Mouse (Mus musculus) layer of hippocampus, adult 2 months (tissue): ENCODE measurements around the gene Ints11. TPM values are rescaled to one million over a fixed set of nuclear protein-coding genes. Genes with fewer than 3 reads are reported as not detected.

ENCODE experiments used
- DNase-seq, 2 experiments: peaks; one replicate each; pipeline ENCODE4 v3.0.0; 2022; ENCODE audit warnings: low spot score in 2 of 2
- H3K27ac ChIP-seq: fragments of 200-600 bp; 2 replicates; pipeline ENCODE4 v1.8.1; 2022
- H3K4me3 ChIP-seq: fragments of 200-600 bp; 2 replicates; pipeline ENCODE4 v1.8.1; 2022; ENCODE audit warnings: mild to moderate bottlenecking
- CTCF ChIP-seq: fragments of 200-600 bp; conservative IDR thresholded peaks from 2 replicates; pipeline ENCODE4 v1.8.1; 2022; ENCODE audit warnings: antibody characterized with exemption, mild to moderate bottlenecking, moderate library complexity
- long read RNA-seq, 2 experiments: library from polyadenylated mRNA; stranded (forward); transcript quantifications; one replicate each; pipeline ENCODE4 v2.0.0; 2021; ENCODE audit warnings: borderline mapping rate in 2 of 2
- total RNA-seq, 2 experiments: library from RNA; stranded (reverse); gene quantifications; 2 replicates each; pipeline ENCODE4 v1.2.3; 2021

The Ints11 gene
- total RNA-seq: 10 to 100 TPM; 33.7 to 35.8 TPM
- long read RNA-seq, experiment 1, transcript Ints11-201 (17 exons, 2,368 nt): major isoform, 28 of 59 reads
- long read RNA-seq, experiment 1, partial matches to known transcripts: 5 of 59 reads
- long read RNA-seq, experiment 1, other reads (novel, unspliced or antisense): 26 of 59 reads
- long read RNA-seq, experiment 2, transcript Ints11-201 (17 exons, 2,368 nt): major isoform, 32 of 71 reads
- long read RNA-seq, experiment 2, partial matches to known transcripts: 3 of 71 reads
- long read RNA-seq, experiment 2, other reads (novel, unspliced or antisense): 36 of 71 reads

- Histone ChIP-seq H3K4me3 (peak within 1 kb of the TSS; percentile 74), H3K27ac (peak within 1 kb of the TSS; percentile 84)
- peak; percentile 96 for DNase-seq
- peak; percentile 66 for TF ChIP-seq CTCF
These were observed at the start of gene Ints11, which contains the start of gene Cptp for GRCm38 (mm10) chr4:155869317-155870033. Gene Ints11 (plus strand): TSS chr4:155869546. Gene Cptp (minus strand): TSS chr4:155869440.

- no peak overlapping the region for H3K4me3 ChIP-seq
- no peak for DNase-seq
- H3K27ac ChIP-seq: no peak overlapping the region
- peak; percentile 67 for TF ChIP-seq CTCF
These were observed 48.3 kb upstream of the Ints11 start for GRCm38 (mm10) chr4:155821025-155821424.

DNA sequence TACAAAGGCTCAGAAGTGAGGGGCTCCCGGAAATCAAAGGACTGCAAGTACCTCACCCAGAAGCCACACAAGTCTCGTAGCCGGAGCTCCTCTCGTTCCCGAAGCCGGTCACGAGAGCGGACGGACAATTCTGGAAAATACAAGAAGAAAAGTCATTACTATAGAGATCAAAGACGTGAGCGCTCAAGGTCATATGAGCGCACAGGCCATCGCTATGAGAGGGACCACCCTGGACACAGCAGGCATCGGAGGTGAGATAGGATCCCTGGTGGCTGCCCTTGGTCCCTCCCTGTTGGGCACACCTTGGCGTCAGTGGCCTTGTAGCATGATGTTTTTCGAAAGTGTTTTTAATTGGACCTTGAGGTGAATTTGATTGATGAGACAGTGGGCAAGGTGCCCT lies 45.9 kb upstream of the Ints11 start:
- no peak for TF ChIP-seq CTCF
- no peak overlapping the region for H3K4me3 ChIP-seq
- peak overlapping the region; percentile 12; the same call in 1 of the 2 replicates for H3K27ac ChIP-seq
- no peak for DNase-seq

GRCm38 (mm10) chr4:155829866-155830265 lies 39.5 kb upstream of the Ints11 start:
- no peak overlapping the region for H3K4me3 ChIP-seq
- H3K27ac ChIP-seq: no peak overlapping the region
- no peak for TF ChIP-seq CTCF
- no peak for DNase-seq

DNA sequence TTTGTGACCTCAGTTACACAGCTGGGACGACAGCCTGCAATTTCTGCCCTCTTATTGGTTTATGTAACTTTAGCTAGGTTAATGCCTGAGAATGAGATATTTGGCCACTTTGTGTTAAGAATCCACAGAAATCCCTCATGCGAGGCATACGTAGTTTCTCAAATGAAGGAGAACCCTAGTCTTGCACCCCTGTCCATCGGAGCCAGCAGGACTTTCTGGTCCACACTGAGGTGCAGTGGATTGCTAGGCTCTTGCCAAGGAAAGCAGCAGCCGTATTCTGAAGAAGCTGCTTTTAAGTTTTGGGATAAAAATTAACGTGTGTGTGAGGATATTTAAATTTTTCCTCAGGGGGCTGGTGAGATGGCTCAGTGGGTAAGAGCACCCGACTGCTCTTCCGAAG lies 38.8 kb upstream of the Ints11 start:
- no peak for DNase-seq
- TF ChIP-seq CTCF: no peak
- Histone ChIP-seq H3K27ac (peak overlapping the region; percentile 94; the same call in 1 of the 2 replicates), H3K4me3 (peak overlapping the region; percentile 86)

DNA sequence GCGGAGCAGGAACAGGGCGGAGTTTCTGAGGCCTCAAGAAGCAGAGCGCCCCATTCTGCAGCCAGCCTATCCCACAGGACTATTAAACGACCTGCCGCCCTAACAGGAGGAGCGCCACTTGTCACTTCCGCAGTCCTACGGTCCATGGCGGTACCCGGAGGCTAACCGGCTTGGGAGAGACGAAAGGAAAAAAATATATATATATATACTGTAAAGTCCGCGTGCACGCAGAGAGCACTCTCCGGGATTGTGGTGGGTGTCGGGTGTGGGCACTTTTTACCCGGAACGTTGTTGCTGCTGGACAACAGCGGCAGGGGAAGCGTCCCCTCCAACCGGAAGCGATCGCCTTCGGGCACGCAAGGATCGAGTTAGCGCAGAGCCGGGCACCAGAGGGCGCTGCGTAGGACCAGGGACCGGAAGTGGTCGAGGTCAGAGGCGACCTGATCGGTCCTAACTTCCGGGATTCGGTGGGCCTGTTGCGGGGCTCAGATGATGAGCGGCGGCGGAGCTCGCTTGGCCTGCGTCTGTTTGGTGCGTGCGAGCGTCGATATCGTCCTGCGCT lies 38.1 kb upstream of the Ints11 start, which contains the start of gene Aurkaip1:
Gene Aurkaip1 (plus strand): TSS at position 68 of the 562 bp plus-strand sequence.
- peak; percentile 94 to 96 for DNase-seq
- peak within 1 kb of the TSS; percentile 94 for H3K27ac ChIP-seq
- TF ChIP-seq CTCF: peak; percentile 79

DNA sequence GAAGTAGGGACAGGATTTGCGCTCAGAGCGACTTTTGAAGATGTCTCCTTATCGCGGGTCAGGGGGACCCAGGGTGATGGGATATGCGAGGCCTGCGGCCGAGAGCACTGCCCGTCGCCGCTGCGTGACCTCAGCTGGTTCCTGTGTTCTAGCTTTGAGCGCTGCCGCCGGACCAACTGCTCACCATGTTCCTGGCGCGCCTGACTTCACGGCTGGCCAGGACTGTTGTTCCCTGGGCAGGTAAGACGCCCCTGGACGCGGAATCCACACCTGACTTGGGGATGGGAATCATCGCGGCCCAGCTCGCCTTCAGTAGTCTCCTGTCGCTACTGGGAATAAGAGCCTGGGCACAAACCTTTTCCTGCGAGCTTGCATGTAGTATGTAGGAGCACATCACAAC lies 37.5 kb upstream of the Ints11 start:
- peak in 1 of 2 experiments; percentile 37 for DNase-seq
- peak overlapping the region; percentile 94 for H3K27ac ChIP-seq
- peak overlapping the region; percentile 86 for H3K4me3 ChIP-seq
- no peak for TF ChIP-seq CTCF

More for the DNA sequence above, 38.1 kb upstream of the Ints11 start, which contains the start of gene Aurkaip1:
- peak within 1 kb of the TSS; percentile 86 for H3K4me3 ChIP-seq

- DNase-seq: no peak
- Histone ChIP-seq H3K27ac (peak overlapping the region; percentile 94), H3K4me3 (peak overlapping the region; percentile 86)
- no peak for TF ChIP-seq CTCF
These were observed 37.0 kb upstream of the Ints11 start for GRCm38 (mm10) chr4:155832321-155832720.

DNA sequence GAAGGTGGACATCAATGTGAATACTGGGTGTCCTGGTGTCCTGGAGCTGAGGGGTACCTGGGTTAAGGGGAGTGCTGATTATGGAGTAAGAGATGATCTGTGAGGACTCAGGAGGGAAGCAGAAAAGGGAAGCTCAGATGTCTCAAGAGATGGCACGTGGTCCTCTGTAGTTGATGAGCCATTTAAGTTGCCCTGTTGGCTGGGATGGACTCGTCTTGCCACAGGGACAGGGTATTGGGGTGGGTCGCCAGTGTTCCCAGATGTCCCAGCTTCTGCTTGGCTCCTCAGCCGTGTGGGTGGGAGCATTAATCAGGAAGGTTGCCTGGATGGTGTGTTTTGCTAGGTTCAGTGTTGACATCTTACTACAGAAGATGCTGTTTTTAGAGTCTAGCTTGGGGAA lies 36.1 kb upstream of the Ints11 start:
- DNase-seq: no peak
- no peak for TF ChIP-seq CTCF
- Histone ChIP-seq H3K27ac (no peak overlapping the region), H3K4me3 (no peak overlapping the region)

- DNase-seq: peak; percentile 74 to 80
- Histone ChIP-seq H3K4me3 (no peak overlapping the region), H3K27ac (peak overlapping the region; percentile 79)
- TF ChIP-seq CTCF: peak; percentile 87
These were observed 35.5 kb upstream of the Ints11 start for GRCm38 (mm10) chr4:155833836-155834235.

- Histone ChIP-seq H3K27ac (peak overlapping the region; percentile 32; the same call in 1 of the 2 replicates), H3K4me3 (no peak overlapping the region)
- no peak for TF ChIP-seq CTCF
- no peak for DNase-seq
These were observed 31.8 kb upstream of the Ints11 start for GRCm38 (mm10) chr4:155837404-155838010.
